Mouse (Mus musculus) layer of hippocampus, adult 11-12 months (tissue): ENCODE measurements around the gene Olfr896-ps1.

Experiments
- DNase-seq: peaks from one replicate; pipeline ENCODE4 v3.0.0; 2022; ENCODE audit warnings: low spot score

Gene Olfr896-ps1

DNA sequence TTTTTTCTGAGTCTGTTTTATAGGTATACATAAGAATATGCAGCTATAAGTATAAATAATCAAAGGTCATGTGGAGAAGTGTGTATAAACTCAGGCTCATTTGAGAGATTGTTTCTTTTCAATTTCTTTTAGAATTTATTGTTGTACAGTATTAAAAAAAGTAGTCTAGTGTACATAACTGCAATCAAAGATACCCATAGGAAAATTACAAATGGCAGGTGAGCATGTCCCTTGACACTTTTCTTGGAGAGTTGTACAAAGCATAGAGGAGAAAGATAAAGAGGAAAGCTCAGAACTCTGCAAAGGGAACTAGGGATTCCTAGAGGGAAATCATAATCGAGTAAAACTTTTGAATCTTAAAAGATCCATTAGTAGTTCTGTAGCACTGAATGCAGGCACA lies at the start of gene Olfr896-ps1:
TSS of gene Olfr896-ps1 (plus strand) at position 301 of the 400 bp plus-strand sequence.
- DNase-seq, result no peak

DNA sequence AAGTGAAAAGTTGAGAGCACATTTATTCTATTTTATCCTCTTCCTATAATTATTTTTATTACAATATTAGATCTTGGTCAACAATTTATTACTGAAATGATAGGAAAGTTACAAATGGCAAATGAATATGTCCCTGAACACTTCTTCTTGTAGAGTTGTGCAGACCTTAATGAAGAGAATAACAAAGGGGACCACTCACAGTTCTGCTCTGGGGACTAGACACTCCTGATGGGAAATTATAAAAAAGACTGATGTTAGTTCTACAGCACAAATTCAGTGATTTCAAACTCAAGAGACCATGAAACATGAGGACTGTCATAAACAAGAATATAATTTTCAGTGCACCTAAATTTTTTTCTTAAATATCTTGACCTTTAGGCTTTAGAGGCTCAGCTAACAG lies 38.4 kb upstream of the Olfr896-ps1 start, which contains the start of gene Olfr143:
TSS of gene Olfr143 (plus strand) at position 301 of the 400 bp plus-strand sequence.
- no peak for DNase-seq

DNA sequence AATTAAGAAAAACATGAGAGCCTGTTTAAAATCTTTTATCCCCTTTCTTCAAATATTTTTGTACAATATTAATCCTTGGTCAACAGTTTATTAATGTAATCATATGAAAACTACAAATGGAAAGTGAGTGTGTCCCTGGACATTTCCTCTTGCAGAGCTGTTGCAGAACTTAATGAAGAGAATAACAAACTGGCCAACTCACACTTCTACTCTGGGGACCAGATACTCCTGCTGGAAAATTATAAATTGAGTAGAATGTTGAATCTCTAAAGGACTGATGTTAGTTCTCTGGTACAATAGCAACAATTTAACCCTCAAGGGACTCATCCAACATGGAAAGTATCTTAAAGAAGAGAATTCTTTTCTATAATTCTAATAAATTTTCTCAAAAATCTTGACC lies 23.4 kb upstream of the Olfr896-ps1 start, which contains the start of gene Olfr895:
TSS of gene Olfr895 (plus strand) at position 301 of the 400 bp plus-strand sequence.
- DNase-seq, result no peak

DNA sequence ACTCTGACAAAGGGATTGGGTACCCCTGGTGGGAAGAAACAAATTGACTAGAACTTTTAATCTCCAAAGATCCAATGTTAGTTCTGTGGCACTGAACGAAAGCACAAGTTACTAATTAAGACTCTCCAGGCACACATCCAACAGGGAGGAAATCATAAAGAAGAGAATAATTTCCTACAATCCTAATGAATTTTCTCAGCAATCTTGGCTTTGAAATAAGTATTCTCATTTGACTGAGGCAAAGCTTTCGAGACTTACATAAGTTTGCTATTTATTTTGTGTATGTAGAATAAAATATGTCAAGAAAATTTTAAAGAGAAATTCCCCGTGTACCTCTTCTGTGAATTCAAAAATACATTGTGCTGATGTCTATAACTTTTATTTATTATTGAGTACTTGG lies 37.9 kb downstream of the Olfr896-ps1 start, which contains the start of gene Olfr25:
TSS of gene Olfr25 (plus strand) at position 301 of the 400 bp plus-strand sequence.
- DNase-seq, result no peak
